Mouse (Mus musculus) liver, postnatal 0 days (tissue): ENCODE measurements around the gene Dnajb3. TPM values are rescaled to one million over a fixed set of nuclear protein-coding genes. Genes with fewer than 3 reads are reported as not detected.

Source experiments
- ATAC-seq: fragments of 200-750 bp; cut with Nextera tagmentation; 2 replicates; pipeline ENCODE4 v1.8.0; 2017; ENCODE audit warnings: mild to moderate bottlenecking, moderate library complexity
- DNase-seq: peaks from one replicate; pipeline ENCODE4 v3.0.0-alpha.2; 2016
- H3K27ac ChIP-seq: fragments of 300-500 bp; sonication (generic); 2 replicates; pipeline ENCODE4 v1.5.1; 2014; ENCODE audit warnings: antibody characterized with exemption, moderate library complexity, mild to moderate bottlenecking, low read depth
- H3K27me3 ChIP-seq: fragments of 300-500 bp; sonication (generic); 2 replicates; pipeline ENCODE4 v1.6.1; 2014; ENCODE audit warnings: low read length, control low read depth, mixed read lengths; ENCODE audit not compliant: insufficient read depth
- H3K36me3 ChIP-seq: fragments of 300-500 bp; sonication (generic); replicated peaks from 2 replicates; pipeline ENCODE4 v1.6.1; 2014; ENCODE audit warnings: mild to moderate bottlenecking, control low read depth, low read length, moderate library complexity, mixed read lengths; ENCODE audit not compliant: insufficient read depth
- H3K4me1 ChIP-seq: fragments of 300-500 bp; sonication (generic); 2 replicates; pipeline ENCODE4 v1.6.1; 2014; ENCODE audit warnings: antibody characterized with exemption, mild to moderate bottlenecking, control low read depth; ENCODE audit not compliant: insufficient read depth
- H3K4me2 ChIP-seq: fragments of 300-500 bp; sonication (generic); 2 replicates; pipeline ENCODE4 v1.6.1; 2014; ENCODE audit warnings: low read depth, mild to moderate bottlenecking, low read length, moderate library complexity, mixed read lengths
- H3K4me3 ChIP-seq: fragments of 300-500 bp; sonication (generic); 2 replicates; pipeline ENCODE4 v1.5.1; 2014; ENCODE audit warnings: low read depth, low read length
- H3K9ac ChIP-seq: fragments of 300-500 bp; sonication (generic); replicated peaks from 2 replicates; pipeline ENCODE4 v1.6.1; 2014; ENCODE audit warnings: mild to moderate bottlenecking, moderate library complexity
- H3K9me3 ChIP-seq: fragments of 300-500 bp; sonication (generic); 2 replicates; pipeline ENCODE4 v1.6.1; 2016; ENCODE audit warnings: mild to moderate bottlenecking, control low read depth, low read length, mixed read lengths
- CTCF ChIP-seq: sonication (generic); IDR thresholded peaks from 2 replicates; pipeline ENCODE4 v1.5.1; 2016; ENCODE audit warnings: antibody characterized with exemption, low read depth
- EP300 ChIP-seq: IDR thresholded peaks from 2 replicates; pipeline ENCODE4 v1.6.1; 2016; ENCODE audit warnings: antibody characterized with exemption, low read depth, mild to moderate bottlenecking
- WGBS: fragments of 180-500 bp; shearing (Covaris S2); extraction: QIAGEN DNeasy Blood & Tissue Kit; methylation state at CpG from one replicate; pipeline ENCODE4 v1.1.7; 2014; ENCODE audit not compliant: insufficient replicate concordance; 5-methylcytosine and 5-hydroxymethylcytosine counted together
- polyA plus RNA-seq: library from polyadenylated mRNA; unstranded; fragments of >200 nt; fragmentation: Nextera tagmentation; extraction: Ambion mirVana; gene quantifications from 2 replicates; pipeline ENCODE4 v1.2.1, GENCODE M21; 2015

The Dnajb3 gene
- polyA plus RNA-seq, 1 experiment from 2014 or later = 7.1 TPM

GRCm38 (mm10) chr1:88213766-88214461 is 8.3 kb upstream of the Dnajb3 start:
- no peaks in the 10 kb centered on the region for H3K27me3 ChIP-seq
- H3K27ac ChIP-seq = peak overlapping the region; percentile 4
- ATAC-seq (peak; percentile 74), DNase-seq (peak; percentile 56)
- peak overlapping the region; percentile 2 for H3K4me2 ChIP-seq
- H3K9me3 ChIP-seq = peaks cover 46% of the 10 kb centered on the region
- 68% methylated on average over 2 of the region's 2 CpGs for WGBS
- no peaks in the 10 kb centered on the region for H3K4me1 ChIP-seq
- TF ChIP-seq CTCF = no peak
- TF ChIP-seq EP300 = no peak
- H3K36me3 ChIP-seq = no peaks in the 10 kb centered on the region
- H3K9ac ChIP-seq = 0 out of 2 replicates have a peak overlapping the region, but pooled peaks have one; percentile 1
- 0 out of 2 replicates have a peak overlapping the region, but pooled peaks have one; percentile 0 for H3K4me3 ChIP-seq

- DNase-seq (no peak), ATAC-seq (peak; percentile 17)
- H3K4me3 ChIP-seq = peak overlapping the region; percentile 1; the same call in 1 of the 2 replicates
- peak overlapping the region; percentile 1; the same call in 1 of the 2 replicates for H3K4me2 ChIP-seq
- H3K9me3 ChIP-seq = peaks cover 46% of the 10 kb centered on the region
- no peaks in the 10 kb centered on the region for H3K36me3 ChIP-seq
- H3K27me3 ChIP-seq = no peaks in the 10 kb centered on the region
- no peaks in the 10 kb centered on the region for H3K4me1 ChIP-seq
- peak overlapping the region; percentile 31; the same call in 1 of the 2 replicates for H3K27ac ChIP-seq
- TF ChIP-seq EP300 (no peak), CTCF (no peak)
- H3K9ac ChIP-seq = no peak overlapping the region
- WGBS = 64% methylated on average over 1 of the region's 1 CpGs
Measured at GRCm38 (mm10) chr1:88213061-88213460, 7.5 kb upstream of the Dnajb3 start.

- no peak for TF ChIP-seq EP300
- ATAC-seq (no peak; the same call in 1 of the 2 replicates), DNase-seq (no peak)
- H3K36me3 ChIP-seq = no peaks in the 10 kb centered on the region
- peak overlapping the region; percentile 31; the same call in 1 of the 2 replicates for H3K27ac ChIP-seq
- H3K9ac ChIP-seq = 0 out of 2 replicates have a peak overlapping the region, but pooled peaks have one; percentile 1
- 56% methylated on average over 8 of the region's 8 CpGs for WGBS
- peak overlapping the region; percentile 1 for H3K4me3 ChIP-seq
- peaks cover 44% of the 10 kb centered on the region for H3K9me3 ChIP-seq
- no peaks in the 10 kb centered on the region for H3K27me3 ChIP-seq
- H3K4me2 ChIP-seq = peak overlapping the region; percentile 11
- peaks cover 3% of the 10 kb centered on the region for H3K4me1 ChIP-seq
Measured at GRCm38 (mm10) chr1:88212341-88213045, 6.9 kb upstream of the Dnajb3 start.

- peak within 1 kb of the TSS; percentile 1 for H3K4me3 ChIP-seq
- 0 out of 2 replicates have a peak within 1 kb of the TSS, but pooled peaks have one; percentile 1 for H3K9ac ChIP-seq
- H3K36me3 ChIP-seq = no peaks in the 10 kb centered on the region
- TF ChIP-seq CTCF (no peak), EP300 (no peak)
- no peaks in the 10 kb centered on the region for H3K27me3 ChIP-seq
- peak; percentile 61 for DNase-seq
- H3K9me3 ChIP-seq = peaks cover 39% of the 10 kb centered on the region
- H3K27ac ChIP-seq = peak within 1 kb of the TSS; percentile 31; the same call in 1 of the 2 replicates
- 61% methylated on average over 8 of the region's 8 CpGs for WGBS
- peak; percentile 47 for ATAC-seq
- H3K4me2 ChIP-seq = peak within 1 kb of the TSS; percentile 11
- peaks cover 9% of the 10 kb centered on the region for H3K4me1 ChIP-seq
Measured at GRCm38 (mm10) chr1:88211812-88212211, 6.2 kb upstream of the Dnajb3 start, which contains the start of gene Ugt1a1. TSS of gene Ugt1a1 (plus strand) at chr1:88211959.

- H3K4me2 ChIP-seq = peak overlapping the region; percentile 34
- TF ChIP-seq EP300 = peak; percentile 98
- no peak for TF ChIP-seq CTCF
- peak overlapping the region; percentile 84 for H3K27ac ChIP-seq
- H3K36me3 ChIP-seq = 0 out of 2 replicates have a peak, but pooled peaks cover 2% of the 10 kb centered on the region
- no peak overlapping the region for H3K4me3 ChIP-seq
- no peaks in the 10 kb centered on the region for H3K27me3 ChIP-seq
- WGBS = 44% methylated on average over 2 of the region's 2 CpGs
- H3K9me3 ChIP-seq = peaks cover 3% of the 10 kb centered on the region
- no peak for DNase-seq
- ATAC-seq = peak; percentile 83
- H3K4me1 ChIP-seq = peaks cover 31% of the 10 kb centered on the region
- H3K9ac ChIP-seq = no peak overlapping the region
Measured at GRCm38 (mm10) chr1:88206843-88207479, 1.4 kb upstream of the Dnajb3 start.
